Mouse (Mus musculus) thymus, adult 2 months (tissue): ENCODE data around the gene Syt14. TPM values are rescaled to one million over a fixed set of nuclear protein-coding genes. Genes with fewer than 3 reads are reported as not detected.

ENCODE experiments used
- DNase-seq: peaks from one replicate; pipeline ENCODE4 v3.0.0; 2021
- H3K27ac ChIP-seq: fragments of 200-500 bp; 2 replicates; pipeline ENCODE4 v1.5.1; 2012; ENCODE audit warnings: low read length, control low read depth; ENCODE audit not compliant: control insufficient read depth, insufficient read depth
- H3K27me3 ChIP-seq: fragments of 200-500 bp; 2 replicates; pipeline ENCODE4 v1.6.1; 2012; ENCODE audit warnings: mild to moderate bottlenecking, low read length, moderate library complexity, mixed read lengths; ENCODE audit not compliant: control insufficient read depth, insufficient read depth
- H3K36me3 ChIP-seq: fragments of 200-500 bp; 2 replicates; pipeline ENCODE4 v1.6.1; 2012; ENCODE audit warnings: mild to moderate bottlenecking, low read length, moderate library complexity; ENCODE audit not compliant: control insufficient read depth, insufficient read depth
- H3K4me1 ChIP-seq: fragments of 200-500 bp; replicated peaks from 2 replicates; pipeline ENCODE4 v1.6.1; 2012; ENCODE audit warnings: low read length; ENCODE audit not compliant: control insufficient read depth, insufficient read depth
- H3K4me3 ChIP-seq: fragments of 200-500 bp; 2 replicates; pipeline ENCODE4 v1.5.1; 2012; ENCODE audit warnings: mild to moderate bottlenecking, low read length, control low read depth, moderate library complexity; ENCODE audit not compliant: control insufficient read depth, insufficient read depth
- CTCF ChIP-seq: fragments of 200-500 bp; IDR thresholded peaks from 2 replicates; pipeline ENCODE4 v1.5.1; 2012; ENCODE audit warnings: mild to moderate bottlenecking, control low read depth, low read length, moderate library complexity, borderline replicate concordance; ENCODE audit not compliant: control insufficient read depth, poor library complexity, insufficient read depth; ENCODE audit errors: extremely low read depth
- POLR2A ChIP-seq: fragments of 200-500 bp; IDR thresholded peaks from 2 replicates; pipeline ENCODE4 v1.6.1; 2012; ENCODE audit warnings: mild to moderate bottlenecking, low read length, control low read depth, moderate library complexity; ENCODE audit not compliant: control insufficient read depth, poor library complexity, insufficient read depth; ENCODE audit errors: extremely low read depth
- WGBS: fragments of 180-500 bp; shearing (Covaris S2); methylation state at CpG from one replicate; pipeline ENCODE4 v1.1.7; 2018; 5-methylcytosine and 5-hydroxymethylcytosine counted together
- polyA plus RNA-seq: library from polyadenylated mRNA; depleted of rRNA; stranded (reverse); fragments of >200 nt; gene quantifications from 2 replicates; pipeline ENCODE4 v1.2.3, GENCODE M21; 2012

Gene Syt14
- polyA plus RNA-seq, 1 experiment: 0.97 TPM

DNA sequence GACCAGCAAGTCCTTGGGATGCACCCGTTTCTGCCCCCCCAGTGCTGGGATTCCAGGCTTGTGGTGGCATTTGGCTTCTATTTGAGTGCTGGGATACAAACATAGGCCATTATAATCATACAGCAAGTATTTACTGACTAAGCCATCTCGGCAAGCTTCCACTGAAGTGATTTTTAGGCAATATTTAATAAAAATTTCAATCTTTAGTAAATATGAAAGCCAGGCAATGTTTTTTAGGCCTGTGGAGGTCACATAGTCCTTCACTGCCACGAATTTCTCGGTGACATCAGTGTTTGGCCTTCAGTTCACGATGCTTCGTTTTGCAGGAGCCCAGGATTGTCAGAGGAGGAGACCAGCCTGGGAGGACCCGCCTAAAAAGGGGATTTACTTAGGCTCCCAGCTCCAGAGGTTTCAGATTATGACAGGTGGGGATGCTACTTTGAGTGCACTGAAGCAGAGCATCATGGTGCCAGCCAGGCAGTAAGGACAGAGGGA is 156.4 kb downstream of the Syt14 start:
- no peak for DNase-seq
- TF ChIP-seq CTCF (no peak), POLR2A (no peak)
- no peaks in the 10 kb centered on the region for H3K4me1 ChIP-seq
- no peak overlapping the region for H3K4me3 ChIP-seq
- 87% methylated on average over 7 of the region's 7 CpGs for WGBS
- no peak overlapping the region for H3K27ac ChIP-seq
- H3K36me3 ChIP-seq: no peaks in the 10 kb centered on the region
- H3K27me3 ChIP-seq: no peaks in the 10 kb centered on the region

DNA sequence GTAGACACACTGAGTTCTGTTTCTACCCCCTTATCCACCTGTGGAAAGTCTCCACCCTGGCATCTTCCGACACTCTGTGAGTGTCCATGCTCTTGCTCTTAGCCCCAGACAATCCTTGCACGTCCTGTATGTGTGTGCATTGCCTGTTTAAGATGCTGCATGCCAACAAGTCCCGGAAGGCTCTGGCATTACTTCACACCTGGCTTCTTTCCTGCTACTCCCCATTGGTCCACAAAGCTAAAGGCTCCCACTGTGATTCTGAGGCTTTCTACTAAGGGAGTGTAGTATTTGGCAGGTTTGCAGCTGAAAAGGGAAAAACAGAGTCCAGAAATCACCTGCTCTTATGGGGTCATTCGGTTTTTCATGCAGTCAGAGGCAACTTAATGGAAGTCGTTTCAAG is 162.7 kb downstream of the Syt14 start:
- no peak overlapping the region for H3K27ac ChIP-seq
- WGBS: 79% methylated on average over 5 of the region's 5 CpGs
- no peak overlapping the region for H3K4me3 ChIP-seq
- no peak for TF ChIP-seq POLR2A
- no peak for TF ChIP-seq CTCF
- no peaks in the 10 kb centered on the region for H3K27me3 ChIP-seq
- no peaks in the 10 kb centered on the region for H3K36me3 ChIP-seq
- DNase-seq: no peak
- no peaks in the 10 kb centered on the region for H3K4me1 ChIP-seq

DNA sequence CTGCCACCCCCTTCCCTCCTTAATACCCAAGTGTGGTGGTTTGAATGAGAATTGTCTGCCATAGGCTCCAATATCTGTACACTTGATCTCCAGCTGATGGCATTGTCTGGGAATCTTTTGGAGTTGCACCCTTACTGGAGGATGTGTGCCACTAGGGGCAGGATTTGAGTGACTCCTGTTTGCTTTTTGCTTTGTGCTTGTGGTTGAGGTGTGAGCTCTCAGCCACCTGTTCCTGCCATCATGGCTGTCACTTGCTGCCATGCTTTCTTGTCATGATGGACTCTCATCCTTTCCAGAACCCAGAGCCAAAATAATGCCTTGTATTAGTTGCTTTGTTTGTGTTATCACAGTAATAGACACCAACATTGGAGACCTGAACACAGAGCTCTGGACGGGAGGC is 165.8 kb downstream of the Syt14 start:
- 93% methylated on average over 1 of the region's 1 CpGs for WGBS
- no peaks in the 10 kb centered on the region for H3K4me1 ChIP-seq
- TF ChIP-seq POLR2A (no peak), CTCF (no peak)
- no peak overlapping the region for H3K4me3 ChIP-seq
- no peaks in the 10 kb centered on the region for H3K36me3 ChIP-seq
- H3K27me3 ChIP-seq: no peaks in the 10 kb centered on the region
- no peak overlapping the region for H3K27ac ChIP-seq
- no peak for DNase-seq

DNA sequence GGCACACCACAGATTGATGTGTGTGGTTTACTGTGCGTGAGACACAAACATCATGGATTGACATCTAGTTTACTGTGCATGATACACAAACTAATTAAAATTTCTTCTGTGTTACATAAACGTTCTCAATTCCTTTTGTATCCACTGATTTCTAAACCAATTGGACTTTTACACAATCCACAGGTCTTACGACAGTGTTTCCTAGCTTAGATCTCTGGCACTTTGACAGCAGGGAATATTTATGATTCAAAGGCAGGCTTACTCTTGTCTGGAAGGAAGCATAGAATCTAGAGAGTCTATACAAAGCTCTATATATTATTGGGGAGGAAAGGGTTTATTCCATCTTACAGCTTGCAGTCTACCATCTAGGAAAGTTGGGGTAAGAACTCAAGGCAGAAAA is 171.1 kb downstream of the Syt14 start:
- no peak overlapping the region for H3K4me3 ChIP-seq
- WGBS: 87% methylated on average over 3 of the region's 3 CpGs
- no peak for DNase-seq
- no peak overlapping the region for H3K27ac ChIP-seq
- no peaks in the 10 kb centered on the region for H3K4me1 ChIP-seq
- no peaks in the 10 kb centered on the region for H3K36me3 ChIP-seq
- H3K27me3 ChIP-seq: no peaks in the 10 kb centered on the region
- TF ChIP-seq CTCF (no peak), POLR2A (no peak)

DNA sequence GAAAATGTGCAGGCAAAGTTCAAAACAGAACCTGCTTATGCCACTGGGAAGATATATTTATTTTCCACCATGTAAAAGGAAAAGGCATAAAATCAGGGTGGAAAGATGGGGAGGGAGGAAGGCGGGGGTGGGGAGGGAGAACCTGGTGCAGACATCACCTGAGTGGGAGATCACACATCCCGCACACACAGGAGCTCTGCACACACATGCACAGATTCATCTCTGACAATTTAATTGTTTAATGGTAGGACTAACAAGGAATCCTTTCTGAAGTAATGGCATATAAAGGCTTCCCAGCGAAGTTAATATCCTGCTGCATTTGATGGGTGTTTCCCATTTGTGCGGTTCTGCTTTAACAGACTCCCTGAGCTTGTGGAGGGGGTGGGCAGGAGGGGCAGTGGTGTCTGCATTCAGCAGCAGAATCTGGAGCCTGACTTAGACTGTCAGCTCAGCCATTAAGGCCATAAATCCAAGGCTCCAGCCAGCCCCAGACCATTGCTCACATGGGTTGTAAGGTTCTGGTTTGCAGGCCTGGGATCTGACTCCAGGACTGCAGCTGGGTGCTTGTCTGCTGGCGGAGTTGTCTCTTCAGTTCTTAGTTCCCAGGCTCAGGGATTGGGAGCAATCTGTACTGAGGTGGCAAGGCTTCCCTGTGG is 174.1 kb downstream of the Syt14 start:
- H3K36me3 ChIP-seq: no peaks in the 10 kb centered on the region
- H3K4me1 ChIP-seq: peaks cover 4% of the 10 kb centered on the region; the same call in 1 of the 2 replicates
- H3K27ac ChIP-seq: no peak overlapping the region
- H3K27me3 ChIP-seq: no peaks in the 10 kb centered on the region; the same call in 1 of the 2 replicates
- H3K4me3 ChIP-seq: no peak overlapping the region
- no peak for TF ChIP-seq POLR2A
- no peak for TF ChIP-seq CTCF
- no peak for DNase-seq
- WGBS: 88% methylated on average over 5 of the region's 5 CpGs

DNA sequence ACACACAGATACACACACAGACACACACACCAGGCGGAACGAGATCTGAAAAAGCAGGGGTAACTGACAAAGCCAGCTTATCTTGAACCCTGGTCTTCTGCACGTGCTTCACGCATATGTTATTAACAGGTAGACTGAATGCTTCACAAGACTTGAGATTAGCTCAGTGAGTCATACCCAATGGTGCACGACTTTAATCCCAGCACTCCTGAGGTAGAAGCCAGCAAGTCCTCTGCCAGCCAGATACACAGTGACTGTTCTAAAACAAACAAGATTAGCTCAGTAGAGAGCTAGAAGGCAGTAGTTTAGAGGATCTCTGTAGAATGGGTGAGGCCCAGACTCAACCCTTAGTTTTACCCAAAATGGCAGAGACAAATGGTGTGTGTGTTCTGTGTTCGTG is 175.3 kb downstream of the Syt14 start:
- Histone ChIP-seq H3K36me3 (no peaks in the 10 kb centered on the region), H3K4me3 (no peak overlapping the region), H3K27me3 (peaks cover 1% of the 10 kb centered on the region; the same call in 1 of the 2 replicates), H3K27ac (no peak overlapping the region), H3K4me1 (peaks cover 11% of the 10 kb centered on the region)
- 93% methylated on average over 6 of the region's 6 CpGs for WGBS
- TF ChIP-seq CTCF (no peak), POLR2A (no peak)
- no peak for DNase-seq

DNA sequence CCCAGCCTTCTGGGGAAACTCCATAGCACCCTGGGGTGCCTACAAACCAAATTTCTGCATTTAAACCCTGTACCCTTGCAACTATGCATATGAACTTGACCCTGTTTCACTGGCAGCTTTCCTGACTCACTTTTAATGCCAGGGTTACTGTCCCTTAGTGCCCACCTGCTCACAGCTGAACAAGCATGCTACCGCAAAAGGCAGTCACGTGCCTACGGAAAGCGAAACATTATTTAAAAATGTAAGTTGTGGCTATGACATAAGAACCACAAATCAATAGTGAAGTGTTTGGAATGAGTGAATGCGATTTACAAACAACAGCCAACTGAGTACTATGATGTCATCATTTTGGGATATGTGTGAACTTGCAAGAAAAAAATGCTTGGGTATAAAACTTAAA is 178.0 kb downstream of the Syt14 start:
- TF ChIP-seq POLR2A: no peak
- no peak for TF ChIP-seq CTCF
- Histone ChIP-seq H3K36me3 (no peaks in the 10 kb centered on the region), H3K27ac (no peak overlapping the region), H3K27me3 (peaks cover 2% of the 10 kb centered on the region; the same call in 1 of the 2 replicates), H3K4me3 (no peak overlapping the region), H3K4me1 (peaks cover 21% of the 10 kb centered on the region)
- WGBS: 90% methylated on average over 5 of the region's 5 CpGs
- no peak for DNase-seq
